Mouse (Mus musculus) erythroblast, embryonic 14.5 days (primary cell): ENCODE measurements around the gene Gnat1. TPM values are rescaled to one million over a fixed set of nuclear protein-coding genes. Genes with fewer than 3 reads are reported as not detected.

ENCODE experiments used
- H3K27me3 ChIP-seq: 2 replicates; pipeline ENCODE4 v1.6.1; 2012; ENCODE audit warnings: inconsistent platforms; ENCODE audit not compliant: control insufficient read depth
- H3K36me3 ChIP-seq: 2 replicates; pipeline ENCODE4 v1.6.1; 2012; ENCODE audit warnings: mild to moderate bottlenecking, inconsistent platforms; ENCODE audit not compliant: control insufficient read depth
- H3K4me1 ChIP-seq: 2 replicates; pipeline ENCODE4 v1.6.1; 2012; ENCODE audit warnings: inconsistent platforms; ENCODE audit not compliant: control insufficient read depth
- H3K4me3 ChIP-seq: replicated peaks from 2 replicates; pipeline ENCODE3; 2012; ENCODE audit warnings: moderate library complexity, mild to moderate bottlenecking, inconsistent platforms
- H3K9me3 ChIP-seq: 2 replicates; pipeline ENCODE4 v1.6.1; 2012; ENCODE audit warnings: low read length, inconsistent platforms, mixed read lengths; ENCODE audit not compliant: control insufficient read depth
- GATA1 ChIP-seq: IDR thresholded peaks from 2 replicates; pipeline ENCODE4 v1.6.1; 2012; ENCODE audit warnings: low read length, inconsistent platforms, mixed read lengths
- TAL1 ChIP-seq: IDR thresholded peaks from 3 replicates; pipeline ENCODE4 v1.6.1; 2012; ENCODE audit warnings: low read length, inconsistent platforms, mixed read lengths
- polyA plus RNA-seq: library from polyadenylated mRNA; stranded (reverse); fragments of >175 nt; gene quantifications from 2 replicates; pipeline ENCODE4 v1.2.3, GENCODE M21; 2012

Gnat1 gene
- polyA plus RNA-seq, 1 experiment = not detected

- no peak overlapping the region for H3K4me3 ChIP-seq
- H3K9me3 ChIP-seq = no peaks in the 10 kb centered on the region
- peaks cover 15% of the 10 kb centered on the region for H3K4me1 ChIP-seq
- H3K36me3 ChIP-seq = no peaks in the 10 kb centered on the region
- TF ChIP-seq GATA1 (no peak), TAL1 (no peak)
- H3K27me3 ChIP-seq = peaks cover 15% of the 10 kb centered on the region
These were observed 16.1 kb upstream of the Gnat1 start for GRCm38 (mm10) chr9:107695441-107696105.

GRCm38 (mm10) chr9:107694627-107695026 lies 15.1 kb upstream of the Gnat1 start:
- Histone ChIP-seq H3K27me3 (peaks cover 15% of the 10 kb centered on the region), H3K9me3 (no peaks in the 10 kb centered on the region), H3K4me3 (no peak overlapping the region), H3K36me3 (no peaks in the 10 kb centered on the region), H3K4me1 (peaks cover 15% of the 10 kb centered on the region)
- TF ChIP-seq TAL1 (no peak), GATA1 (no peak)

- peaks cover 15% of the 10 kb centered on the region for H3K4me1 ChIP-seq
- TF ChIP-seq TAL1 = no peak
- no peak for TF ChIP-seq GATA1
- no peaks in the 10 kb centered on the region for H3K9me3 ChIP-seq
- no peaks in the 10 kb centered on the region for H3K36me3 ChIP-seq
- H3K4me3 ChIP-seq = no peak overlapping the region
- H3K27me3 ChIP-seq = peaks cover 8% of the 10 kb centered on the region
These were observed 14.0 kb upstream of the Gnat1 start for GRCm38 (mm10) chr9:107693433-107693987.

GRCm38 (mm10) chr9:107692785-107693184 lies 13.3 kb upstream of the Gnat1 start:
- Histone ChIP-seq H3K27me3 (peaks cover 8% of the 10 kb centered on the region), H3K4me1 (peaks cover 15% of the 10 kb centered on the region), H3K36me3 (no peaks in the 10 kb centered on the region), H3K9me3 (no peaks in the 10 kb centered on the region), H3K4me3 (no peak overlapping the region)
- TF ChIP-seq GATA1 (no peak), TAL1 (no peak)

GRCm38 (mm10) chr9:107690391-107690790 lies 10.9 kb upstream of the Gnat1 start:
- Histone ChIP-seq H3K9me3 (no peaks in the 10 kb centered on the region), H3K36me3 (no peaks in the 10 kb centered on the region), H3K4me3 (no peak overlapping the region), H3K27me3 (peaks cover 4% of the 10 kb centered on the region), H3K4me1 (peaks cover 15% of the 10 kb centered on the region)
- no peak for TF ChIP-seq TAL1

- Histone ChIP-seq H3K4me3 (no peak overlapping the region), H3K9me3 (no peaks in the 10 kb centered on the region), H3K36me3 (no peaks in the 10 kb centered on the region), H3K4me1 (peaks cover 15% of the 10 kb centered on the region), H3K27me3 (peaks cover 6% of the 10 kb centered on the region)
- TF ChIP-seq GATA1 = no peak
- TF ChIP-seq TAL1 = no peak
These were observed 9.4 kb upstream of the Gnat1 start for GRCm38 (mm10) chr9:107688939-107689338.

GRCm38 (mm10) chr9:107688415-107688814 lies 8.9 kb upstream of the Gnat1 start:
- H3K27me3 ChIP-seq = peaks cover 6% of the 10 kb centered on the region

GRCm38 (mm10) chr9:107685231-107685981 lies 5.9 kb upstream of the Gnat1 start:
- Histone ChIP-seq H3K9me3 (no peaks in the 10 kb centered on the region), H3K4me1 (no peaks in the 10 kb centered on the region), H3K27me3 (peaks cover 7% of the 10 kb centered on the region), H3K36me3 (no peaks in the 10 kb centered on the region), H3K4me3 (no peak overlapping the region)
- TF ChIP-seq TAL1 (no peak), GATA1 (no peak)

More at GRCm38 (mm10) chr9:107688415-107688814, 8.9 kb upstream of the Gnat1 start:
- Histone ChIP-seq H3K9me3 (no peaks in the 10 kb centered on the region), H3K4me1 (peaks cover 14% of the 10 kb centered on the region), H3K36me3 (no peaks in the 10 kb centered on the region), H3K4me3 (no peak overlapping the region)
- no peak for TF ChIP-seq GATA1
- no peak for TF ChIP-seq TAL1

GRCm38 (mm10) chr9:107682405-107682804 lies 2.9 kb upstream of the Gnat1 start:
- peaks cover 20% of the 10 kb centered on the region for H3K27me3 ChIP-seq
- H3K4me1 ChIP-seq = no peaks in the 10 kb centered on the region; the same call in 1 of the 2 replicates
- no peak overlapping the region for H3K4me3 ChIP-seq
- no peak for TF ChIP-seq TAL1
- no peak for TF ChIP-seq GATA1
- no peaks in the 10 kb centered on the region for H3K36me3 ChIP-seq
- H3K9me3 ChIP-seq = no peaks in the 10 kb centered on the region
